Mouse (Mus musculus): ENCODE measurements around the gene B3gnt6. TPM values are rescaled to one million over a fixed set of nuclear protein-coding genes. Genes with fewer than 3 reads are reported as not detected.
A peak's percentile ranks its signal among the peaks of the same experiment; 100 is the strongest.

Gene B3gnt6
- 0.07 TPM in 1 of 2 replicates, not detected in the other for polyA plus RNA-seq (2014; fragmentation: Nextera tagmentation; extraction: Ambion mirVana)

DNA sequence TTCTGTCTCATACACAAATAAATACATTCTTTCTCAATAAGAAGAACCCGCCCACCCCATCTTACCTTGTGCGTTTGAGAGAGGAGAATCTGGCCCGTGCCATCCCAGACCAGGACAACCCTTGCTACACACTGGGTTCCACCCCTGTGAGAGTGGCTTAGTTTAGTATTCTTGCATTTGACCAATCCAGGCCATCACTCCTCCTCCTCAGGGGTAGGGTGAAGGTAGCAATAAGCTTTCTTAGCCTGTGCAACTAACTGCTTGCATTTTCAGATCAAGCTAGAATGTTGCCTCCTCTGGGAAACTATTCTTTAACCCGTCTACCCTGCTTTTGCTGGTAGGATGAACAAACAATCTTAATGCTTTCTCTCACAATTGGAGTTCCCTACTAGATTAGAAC is at the start of gene B3gnt6:
Gene B3gnt6, minus strand, starts transcription at position 101 of the 400 bp plus-strand sequence.
- Histone ChIP-seq H3K27ac (ENCODE audit: low read depth, low read length) (no peak within 1 kb of the TSS), H3K9ac (ENCODE audit: low read length) (no peak within 1 kb of the TSS), H3K9me3 (ENCODE audit: control insufficient read depth, low read length) (no peaks in the 10 kb centered on the region), H3K27me3 (ENCODE audit: control insufficient read depth, insufficient read depth, low read length) (peaks cover 22% of the 10 kb centered on the region), H3K4me1 (ENCODE audit: control insufficient read depth, insufficient read depth, low read length) (no peaks in the 10 kb centered on the region; the same call in 1 of the 2 replicates), H3K4me2 (no peak within 1 kb of the TSS), H3K36me3 (ENCODE audit: control insufficient read depth, insufficient read depth, low read length) (no peaks in the 10 kb centered on the region), H3K4me3 (ENCODE audit: low read depth, low read length) (no peak within 1 kb of the TSS)
- 89% methylated on average over 4 of the region's 4 CpGs for WGBS
- ATAC-seq (ENCODE audit: low FRiP score) (no peak), DNase-seq (ENCODE audit: low spot score, missing footprints) (no peak)

DNA sequence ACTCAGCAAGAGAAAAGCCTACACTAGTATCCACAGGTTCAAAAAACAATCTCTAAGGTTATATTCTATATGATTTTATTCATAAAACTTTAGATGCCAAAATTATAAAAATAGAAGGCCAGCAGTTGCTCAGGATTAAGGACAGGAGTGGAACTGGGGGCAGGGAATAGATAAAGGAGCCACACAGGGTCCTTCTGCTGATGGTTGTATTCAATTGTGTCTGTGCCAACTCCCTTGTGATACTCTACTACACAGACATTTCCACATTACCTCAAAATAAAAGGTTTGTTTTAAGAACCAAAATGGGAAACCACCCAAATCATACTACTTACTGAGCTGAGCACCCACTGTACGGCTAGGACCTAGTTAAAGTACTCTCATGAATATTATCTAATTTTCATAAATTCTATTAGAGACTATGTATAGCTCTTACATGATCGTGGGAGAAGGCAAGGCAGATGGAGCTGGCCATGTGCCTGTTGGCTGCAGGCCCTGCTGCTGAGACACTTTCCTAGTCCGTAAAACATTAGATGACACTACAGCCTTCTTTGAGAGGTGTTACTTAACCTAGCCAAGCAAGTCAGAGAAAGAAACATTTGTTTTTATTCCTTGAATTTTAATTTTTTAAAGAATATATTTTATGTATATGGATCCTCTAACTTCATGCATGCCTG is 37.5 kb upstream of the B3gnt6 start:
- Histone ChIP-seq H3K9ac (ENCODE audit: low read length) (no peak overlapping the region), H3K4me3 (ENCODE audit: low read depth, low read length) (no peak overlapping the region), H3K27ac (ENCODE audit: low read depth, low read length) (no peak overlapping the region), H3K36me3 (ENCODE audit: control insufficient read depth, insufficient read depth, low read length) (no peaks in the 10 kb centered on the region), H3K4me2 (no peak overlapping the region), H3K4me1 (ENCODE audit: control insufficient read depth, insufficient read depth, low read length) (no peaks in the 10 kb centered on the region), H3K9me3 (ENCODE audit: control insufficient read depth, low read length) (no peaks in the 10 kb centered on the region), H3K27me3 (ENCODE audit: control insufficient read depth, insufficient read depth, low read length) (no peaks in the 10 kb centered on the region)
- DNase-seq (ENCODE audit: low spot score, missing footprints), result no peak
- ATAC-seq (ENCODE audit: low FRiP score), result no peak
- 90% methylated on average over 3 of the region's 3 CpGs for WGBS

DNA sequence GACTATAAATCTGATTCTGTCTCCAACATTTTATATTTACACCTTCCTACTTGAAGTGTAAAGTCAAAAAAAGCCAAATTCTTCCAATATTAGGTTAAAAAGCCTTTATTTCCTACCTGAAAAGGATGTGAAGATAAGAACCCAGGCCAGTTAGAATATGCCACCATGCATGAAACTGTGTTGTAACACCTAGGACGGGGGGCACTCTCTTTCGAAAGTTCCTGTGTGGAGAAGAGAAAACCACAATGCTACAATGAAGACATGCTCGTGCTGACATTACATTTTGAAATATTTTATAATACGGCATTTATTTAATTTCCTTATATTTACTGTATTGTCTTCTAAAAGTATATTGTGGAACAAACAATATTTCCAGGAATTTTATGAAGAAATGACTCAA is 24.5 kb upstream of the B3gnt6 start:
- 92% methylated on average over 4 of the region's 4 CpGs for WGBS
- no peak for ATAC-seq (ENCODE audit: low FRiP score)
- H3K27me3 ChIP-seq (ENCODE audit: control insufficient read depth, insufficient read depth, low read length), result no peaks in the 10 kb centered on the region

DNA sequence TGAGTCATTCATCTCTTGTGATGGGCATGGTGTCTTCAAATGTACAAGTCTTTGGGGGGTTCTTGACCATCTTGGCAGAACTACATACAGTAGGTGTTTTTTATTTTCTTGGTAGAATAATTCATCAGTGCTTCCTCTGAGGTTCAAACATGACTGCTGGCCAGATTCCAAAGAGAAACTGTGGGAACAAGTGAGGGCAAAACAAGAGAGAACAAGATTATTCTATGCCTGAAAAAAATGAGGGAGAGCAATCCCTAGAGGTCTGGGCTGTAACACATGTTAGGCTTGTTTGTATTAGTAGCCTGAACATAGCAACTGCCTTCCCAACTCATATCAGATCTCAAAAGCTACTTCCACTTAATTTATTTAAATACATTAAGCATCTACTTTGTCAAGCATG is 17.4 kb upstream of the B3gnt6 start:
- no peak overlapping the region for H3K27ac ChIP-seq (ENCODE audit: low read depth, low read length)
- no peaks in the 10 kb centered on the region for H3K9me3 ChIP-seq (ENCODE audit: control insufficient read depth, low read length)
- H3K4me1 ChIP-seq (ENCODE audit: control insufficient read depth, insufficient read depth, low read length), result no peaks in the 10 kb centered on the region
- H3K4me3 ChIP-seq (ENCODE audit: low read depth, low read length), result no peak overlapping the region
- H3K9ac ChIP-seq (ENCODE audit: low read length), result no peak overlapping the region
- H3K36me3 ChIP-seq (ENCODE audit: control insufficient read depth, insufficient read depth, low read length), result no peaks in the 10 kb centered on the region
- no peaks in the 10 kb centered on the region for H3K27me3 ChIP-seq (ENCODE audit: control insufficient read depth, insufficient read depth, low read length)
- no peak overlapping the region for H3K4me2 ChIP-seq
- ATAC-seq (ENCODE audit: low FRiP score) (no peak), DNase-seq (ENCODE audit: low spot score, missing footprints) (peak; percentile 21)

More for the DNA sequence above, 24.5 kb upstream of the B3gnt6 start:
- no peak overlapping the region for H3K9ac ChIP-seq (ENCODE audit: low read length)
- H3K9me3 ChIP-seq (ENCODE audit: control insufficient read depth, low read length), result no peaks in the 10 kb centered on the region
- no peak for DNase-seq (ENCODE audit: low spot score, missing footprints)
- no peaks in the 10 kb centered on the region for H3K4me1 ChIP-seq (ENCODE audit: control insufficient read depth, insufficient read depth, low read length)
- H3K36me3 ChIP-seq (ENCODE audit: control insufficient read depth, insufficient read depth, low read length), result no peaks in the 10 kb centered on the region
- H3K4me3 ChIP-seq (ENCODE audit: low read depth, low read length), result no peak overlapping the region
- no peak overlapping the region for H3K4me2 ChIP-seq
- H3K27ac ChIP-seq (ENCODE audit: low read depth, low read length), result no peak overlapping the region

DNA sequence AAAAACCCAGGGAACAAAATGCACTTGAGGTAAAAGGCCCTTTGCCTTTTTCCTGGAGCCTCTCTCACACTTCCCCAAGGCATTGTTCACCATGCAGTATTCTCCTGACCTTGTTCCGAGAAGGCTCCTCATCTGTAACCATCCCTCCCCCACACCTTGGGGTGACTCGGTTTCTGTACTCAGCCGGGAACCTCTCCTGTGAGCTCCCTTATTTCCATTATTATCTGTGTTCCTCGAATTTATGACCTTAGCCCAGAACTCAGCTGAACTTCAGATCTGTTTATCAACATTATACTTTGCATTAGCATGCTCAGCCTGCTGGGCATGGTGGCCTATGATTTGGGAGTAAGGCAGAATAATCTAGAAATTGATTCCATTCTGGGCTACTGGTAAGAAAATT is 3.7 kb upstream of the B3gnt6 start:
- no peaks in the 10 kb centered on the region for H3K4me1 ChIP-seq (ENCODE audit: control insufficient read depth, insufficient read depth, low read length)
- no peak overlapping the region for H3K9ac ChIP-seq (ENCODE audit: low read length)
- DNase-seq (ENCODE audit: low spot score, missing footprints), result peak; percentile 79
- no peak overlapping the region for H3K4me3 ChIP-seq (ENCODE audit: low read depth, low read length)
- WGBS, result 76% methylated on average over 4 of the region's 4 CpGs
- H3K9me3 ChIP-seq (ENCODE audit: control insufficient read depth, low read length), result no peaks in the 10 kb centered on the region
- no peak overlapping the region for H3K4me2 ChIP-seq
- H3K27ac ChIP-seq (ENCODE audit: low read depth, low read length), result no peak overlapping the region
- ATAC-seq (ENCODE audit: low FRiP score), result no peak
- no peaks in the 10 kb centered on the region for H3K36me3 ChIP-seq (ENCODE audit: control insufficient read depth, insufficient read depth, low read length)
- no peaks in the 10 kb centered on the region for H3K27me3 ChIP-seq (ENCODE audit: control insufficient read depth, insufficient read depth, low read length)

DNA sequence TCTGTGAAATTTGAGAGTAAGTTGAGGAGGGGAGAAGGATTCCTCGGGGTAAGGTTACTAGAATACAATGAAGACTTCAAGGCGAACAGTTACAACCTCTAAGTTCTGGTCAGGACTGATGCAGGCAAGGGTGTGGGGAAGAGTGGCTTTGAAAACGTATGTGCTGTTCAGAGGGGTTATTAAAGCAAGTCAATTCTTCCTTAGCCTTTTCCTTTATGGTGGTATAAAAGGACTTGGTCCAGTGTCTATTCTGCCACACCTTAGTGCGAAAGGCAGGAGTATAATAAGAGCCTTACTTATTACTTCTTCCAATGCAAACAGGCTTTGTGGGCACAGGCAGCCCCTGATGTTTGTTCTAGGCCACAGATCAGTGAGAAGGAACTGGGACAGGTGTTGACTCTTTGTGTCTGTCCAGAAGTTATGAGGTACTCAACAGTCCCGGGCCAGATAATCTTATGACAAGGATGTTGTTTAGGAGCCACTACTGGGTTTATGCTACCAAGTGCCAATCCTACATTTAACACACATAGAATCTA is 2.3 kb upstream of the B3gnt6 start:
- WGBS, result 82% methylated on average over 5 of the region's 5 CpGs
- ATAC-seq (ENCODE audit: low FRiP score) (no peak), DNase-seq (ENCODE audit: low spot score, missing footprints) (peak; percentile 57)

DNA sequence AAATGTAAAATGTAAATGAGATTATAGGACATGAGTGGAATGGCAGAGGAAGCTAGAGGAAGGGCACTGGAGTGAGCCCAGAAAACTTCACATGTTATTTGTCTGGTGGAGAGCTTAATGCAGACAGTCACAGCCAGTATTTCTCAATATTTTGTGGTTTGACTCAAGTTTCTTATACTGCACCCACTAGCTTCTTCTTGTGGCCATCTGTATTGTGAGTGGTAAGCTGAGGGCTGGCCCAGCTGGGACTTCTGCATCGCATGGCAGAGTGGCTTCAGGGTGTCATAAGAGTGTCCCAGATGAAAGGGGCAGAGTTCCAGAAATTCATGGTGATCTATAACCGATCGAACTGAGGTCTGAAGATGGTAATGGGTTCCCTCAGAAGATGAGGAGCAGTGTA is 1.1 kb upstream of the B3gnt6 start:
- DNase-seq (ENCODE audit: low spot score, missing footprints), result peak; percentile 1
- WGBS, result 92% methylated on average over 3 of the region's 3 CpGs
- Histone ChIP-seq H3K4me2 (no peak overlapping the region), H3K4me3 (ENCODE audit: low read depth, low read length) (no peak overlapping the region), H3K36me3 (ENCODE audit: control insufficient read depth, insufficient read depth, low read length) (no peaks in the 10 kb centered on the region), H3K27me3 (ENCODE audit: control insufficient read depth, insufficient read depth, low read length) (peaks cover 11% of the 10 kb centered on the region), H3K9ac (ENCODE audit: low read length) (no peak overlapping the region), H3K9me3 (ENCODE audit: control insufficient read depth, low read length) (no peaks in the 10 kb centered on the region), H3K27ac (ENCODE audit: low read depth, low read length) (no peak overlapping the region), H3K4me1 (ENCODE audit: control insufficient read depth, insufficient read depth, low read length) (no peaks in the 10 kb centered on the region)
- ATAC-seq (ENCODE audit: low FRiP score), result no peak

More for the DNA sequence above, 2.3 kb upstream of the B3gnt6 start:
- H3K4me2 ChIP-seq, result no peak overlapping the region
- no peak overlapping the region for H3K27ac ChIP-seq (ENCODE audit: low read depth, low read length)
- H3K9me3 ChIP-seq (ENCODE audit: control insufficient read depth, low read length), result no peaks in the 10 kb centered on the region
- H3K4me1 ChIP-seq (ENCODE audit: control insufficient read depth, insufficient read depth, low read length), result no peaks in the 10 kb centered on the region
- H3K9ac ChIP-seq (ENCODE audit: low read length), result no peak overlapping the region
- H3K4me3 ChIP-seq (ENCODE audit: low read depth, low read length), result no peak overlapping the region
- H3K27me3 ChIP-seq (ENCODE audit: control insufficient read depth, insufficient read depth, low read length), result peaks cover under 1% of the 10 kb centered on the region; the same call in 1 of the 2 replicates
- no peaks in the 10 kb centered on the region for H3K36me3 ChIP-seq (ENCODE audit: control insufficient read depth, insufficient read depth, low read length)

DNA sequence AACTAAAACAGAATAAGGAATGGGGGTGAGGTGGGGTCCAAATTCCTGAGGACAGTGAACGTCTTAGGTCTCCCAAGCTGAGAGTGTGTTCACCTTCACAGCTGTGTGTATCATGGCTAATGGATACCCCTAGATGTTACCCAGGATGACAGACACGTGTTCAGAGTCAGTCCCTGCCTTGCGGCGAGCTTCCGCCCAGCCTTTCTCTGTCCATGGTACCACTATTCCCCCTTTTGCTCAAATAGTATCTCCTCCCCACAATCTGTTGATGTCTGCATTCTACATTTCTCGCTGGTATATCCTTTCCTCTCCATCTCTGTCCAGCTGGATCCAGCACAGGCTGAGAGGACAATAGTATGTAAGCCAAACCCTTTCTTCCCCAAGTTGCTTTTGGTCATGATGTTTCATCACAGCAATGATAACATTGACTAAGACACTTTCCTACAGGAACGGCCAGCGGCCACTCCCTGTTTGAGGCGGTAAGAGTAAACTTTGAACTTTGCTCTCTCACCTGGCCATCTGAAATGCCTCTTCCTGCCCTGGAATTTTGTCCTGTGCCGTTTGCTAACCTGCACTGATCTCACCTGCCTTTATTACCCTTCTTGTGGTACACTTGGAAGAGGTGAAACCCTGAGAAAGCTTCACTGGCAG is 4.0 kb downstream of the B3gnt6 start:
- Histone ChIP-seq H3K9me3 (ENCODE audit: control insufficient read depth, low read length) (no peaks in the 10 kb centered on the region), H3K27ac (ENCODE audit: low read depth, low read length) (no peak overlapping the region), H3K4me1 (ENCODE audit: control insufficient read depth, insufficient read depth, low read length) (peaks cover 7% of the 10 kb centered on the region), H3K4me2 (no peak overlapping the region), H3K4me3 (ENCODE audit: low read depth, low read length) (no peak overlapping the region), H3K27me3 (ENCODE audit: control insufficient read depth, insufficient read depth, low read length) (peaks cover 53% of the 10 kb centered on the region), H3K36me3 (ENCODE audit: control insufficient read depth, insufficient read depth, low read length) (no peaks in the 10 kb centered on the region), H3K9ac (ENCODE audit: low read length) (no peak overlapping the region)
- DNase-seq (ENCODE audit: low spot score, missing footprints) (peak; percentile 84), ATAC-seq (ENCODE audit: low FRiP score) (no peak)
- 37% methylated on average over 10 of the region's 10 CpGs for WGBS

Data from midbrain, embryonic 11.5 days (tissue).